18 mouse cellular contexts compared by ENCODE assay signal in genomic region chr8:109808120-109808447, GRCm38 (mm10). TPM values are rescaled to one million over a fixed set of nuclear protein-coding genes. Genes with fewer than 3 reads are reported as not detected.
DNase-seq lines count a peak whose midpoint lies in the region; ATAC-seq and TF ChIP-seq lines count a peak whose summit lies in the region.
"Had no signal": no experiment of that assay in that cellular context is flagged by ENCODE, and none has a peak within 500 bp of the region (broad histone marks: within the 10 kb centered on the region; RNA-seq: fewer than 3 reads in every experiment).

No protein-coding gene starts in this region.

- no peak overlapping the region for H3K4me2 ChIP-seq in liver, embryonic 12.5 days
- no peak overlapping the region for H3K4me2 ChIP-seq in intestine, postnatal 0 days (replicated peaks; ENCODE audit: low read depth)
- H3K4me2 ChIP-seq: hindbrain, embryonic 14.5 days; liver, embryonic 13.5 days had no signal

- H3K9me3 ChIP-seq in liver, embryonic 12.5 days (replicated peaks): no peaks in the 10 kb centered on the region
- H3K9me3 ChIP-seq in intestine, postnatal 0 days (ENCODE audit: control insufficient read depth): no peaks in the 10 kb centered on the region
- H3K9me3 ChIP-seq: forebrain, embryonic 10.5 days; liver, embryonic 13.5 days had no signal

- peaks cover 27% of the 10 kb centered on the region for H3K79me2 ChIP-seq in liver, adult 2 months (ENCODE audit: control insufficient read depth, insufficient read depth, low read length)

- H3K4me1 ChIP-seq in liver, adult 2 months (ENCODE audit: control insufficient read depth, insufficient read depth, low read length): peaks cover 27% of the 10 kb centered on the region
- peaks cover 16% of the 10 kb centered on the region; the same call in 1 of the 2 replicates for H3K4me1 ChIP-seq in liver, embryonic 12.5 days
- H3K4me1 ChIP-seq in intestine, postnatal 0 days (replicated peaks; ENCODE audit: control insufficient read depth, insufficient read depth, low read length): no peaks in the 10 kb centered on the region
- H3K4me1 ChIP-seq: forebrain, embryonic 10.5 days had no signal

- peak; percentile 6; the same call in 1 of the 2 replicates for TF ChIP-seq CTCF in gastrocnemius, adult 2 months (IDR thresholded peaks at IDR 0.05)
- TF ChIP-seq CTCF in liver, adult 2 months (IDR thresholded peaks at IDR 0.05; ENCODE audit: low read depth, low read length): peak; percentile 8; the same call in 1 of the 2 replicates
- peak; percentile 38 for TF ChIP-seq CTCF in intestine, postnatal 0 days (IDR thresholded peaks at IDR 0.05; ENCODE audit: low read depth)

- TF ChIP-seq POLR2A in liver, adult 2 months (IDR thresholded peaks at IDR 0.05; ENCODE audit: extremely low read depth, insufficient read depth, low read length): no peak

- no peak for ATAC-seq in liver, embryonic 12.5 days
- no peak for ATAC-seq in intestine, postnatal 0 days
- ATAC-seq: activated CD4-positive, CD25-positive, alpha-beta regulatory T cell, adult 4 months had no signal

- peak overlapping the region; percentile 1; the same call in 1 of the 2 replicates for H3K27ac ChIP-seq in gastrocnemius, adult 2 months
- H3K27ac ChIP-seq in liver, adult 2 months (replicated peaks; ENCODE audit: insufficient read depth, low read depth, low read length): no peak overlapping the region
- H3K27ac ChIP-seq in liver, embryonic 12.5 days: no peak overlapping the region
- H3K27ac ChIP-seq in intestine, postnatal 0 days (ENCODE audit: low read depth, low read length): no peak overlapping the region
- H3K27ac ChIP-seq: forebrain, embryonic 10.5 days; hindbrain, embryonic 14.5 days; liver, embryonic 13.5 days had no signal

- intact Hi-C loops in gastrocnemius, adult 2 months (cut with DNase I): no loop called here

- no peak overlapping the region for H3K9ac ChIP-seq in liver, adult 2 months (ENCODE audit: low read depth, low read length)
- H3K9ac ChIP-seq in liver, embryonic 12.5 days: no peak overlapping the region
- H3K9ac ChIP-seq in intestine, postnatal 0 days (ENCODE audit: low read depth, low read length): no peak overlapping the region
- H3K9ac ChIP-seq: hindbrain, embryonic 14.5 days; liver, embryonic 13.5 days had no signal

- H3K4me3 ChIP-seq in gastrocnemius, adult 2 months: no peak overlapping the region
- H3K4me3 ChIP-seq in liver, adult 2 months (ENCODE audit: insufficient read depth, low read depth, low read length): no peak overlapping the region
- no peak overlapping the region for H3K4me3 ChIP-seq in liver, embryonic 12.5 days
- H3K4me3 ChIP-seq in intestine, postnatal 0 days (ENCODE audit: low read depth, low read length): no peak overlapping the region
- H3K4me3 ChIP-seq: forebrain, embryonic 10.5 days; liver, embryonic 13.5 days had no signal

- DNase-seq in gastrocnemius, adult 2 months: no peak
- DNase-seq in gastrocnemius, postnatal 10 days: no peak
- DNase-seq in liver, adult 2 months (ENCODE audit: extremely low read depth, low read depth, low spot score): no peak
- peak; percentile 64 for DNase-seq in NIH3T3 (ENCODE audit: low read depth)
- DNase-seq in spleen, postnatal 4 days (ENCODE audit: low spot score in 2 of 2): no peak
- DNase-seq in testis, postnatal 10 days (ENCODE audit: low spot score): no peak
- DNase-seq: adrenal gland, postnatal 25 days; cerebellum, postnatal 10 days; heart, postnatal 10 days; kidney, adult 9 months; liver, embryonic 13.5 days; lung, postnatal 4 days; midbrain, embryonic 14.5 days had no signal

- no peaks in the 10 kb centered on the region for H3K27me3 ChIP-seq in liver, adult 2 months (ENCODE audit: control insufficient read depth, insufficient read depth, low read length)
- no peaks in the 10 kb centered on the region for H3K27me3 ChIP-seq in liver, embryonic 12.5 days (replicated peaks)
- H3K27me3 ChIP-seq in intestine, postnatal 0 days (replicated peaks; ENCODE audit: control insufficient read depth, insufficient read depth, low read length): no peaks in the 10 kb centered on the region
- H3K27me3 ChIP-seq: liver, embryonic 13.5 days had no signal

- no peaks in the 10 kb centered on the region for H3K36me3 ChIP-seq in liver, adult 2 months (ENCODE audit: control insufficient read depth, insufficient read depth, low read length)
- peaks cover 20% of the 10 kb centered on the region for H3K36me3 ChIP-seq in liver, embryonic 12.5 days
- H3K36me3 ChIP-seq in intestine, postnatal 0 days (ENCODE audit: control insufficient read depth, insufficient read depth): peaks cover 6% of the 10 kb centered on the region; the same call in 1 of the 2 replicates

RNA-seq across cellular contexts. Expression of gene Ap1g1, which starts 29.7 kb away (rescaled TPM):
- total RNA-seq in gastrocnemius, adult 2 months (2021): 10 to 100 TPM; 39.9 to 40.0 TPM
- total RNA-seq in gastrocnemius, postnatal 10 days (2021): 10 to 100 TPM; 34.8 to 42.5 TPM
- 54.8 and 57.8 TPM in 2 replicates for total RNA-seq in liver, adult 2 months (2014; rRNA removed)
- polyA plus RNA-seq in liver, adult 2 months (2012; rRNA removed): 28.0 and 28.2 TPM in 2 replicates
- polyA plus RNA-seq in liver, embryonic 12.5 days (2016; fragmentation: Nextera tagmentation; extraction: Ambion mirVana): 25.8 and 25.9 TPM in 2 replicates
- 27.1 and 28.2 TPM in 2 replicates for polyA plus RNA-seq in intestine, postnatal 0 days (2015; fragmentation: Nextera tagmentation; extraction: Ambion mirVana)
